Mouse (Mus musculus): ENCODE results near the gene Spc25.

- TF ChIP-seq NELFE (IDR thresholded peaks at IDR 0.05; ENCODE audit: low read depth, low read length) (no peak), MXI1 (IDR thresholded peaks at IDR 0.05; ENCODE audit: low read depth, low read length) (no peak), CTCF (IDR thresholded peaks at IDR 0.05 in 2 of 3, conservative IDR thresholded peaks at IDR 0.05 in 1 of 3; ENCODE audit: control insufficient read depth in 1 of 3, insufficient read depth in 1 of 3, low read depth in 2 of 3, low read length in 3 of 3, poor library complexity in 1 of 3, severe bottlenecking in 1 of 3) (no peak), RCOR1 (IDR thresholded peaks at IDR 0.05; ENCODE audit: low read depth, low read length) (no peak), EP300 (IDR thresholded peaks at IDR 0.05; ENCODE audit: low read depth in 1 of 2, low read length in 2 of 2) (no peak), TBP (IDR thresholded peaks at IDR 0.05; ENCODE audit: low read depth, low read length) (no peak), MAZ (IDR thresholded peaks at IDR 0.05; ENCODE audit: low read depth, low read length) (no peak), GATA1 (IDR thresholded peaks at IDR 0.05; ENCODE audit: low read depth, low read length) (no peak), ZNF384 (IDR thresholded peaks at IDR 0.05; ENCODE audit: low read depth, low read length) (no peak), POLR2A (IDR thresholded peaks at IDR 0.05; ENCODE audit: control insufficient read depth in 1 of 2, insufficient read depth in 1 of 2, low read depth in 1 of 2, low read length in 2 of 2, poor library complexity in 1 of 2) (no peak), SIN3A (IDR thresholded peaks at IDR 0.05; ENCODE audit: low read length) (no peak), HCFC1 (IDR thresholded peaks at IDR 0.05; ENCODE audit: low read depth, low read length) (no peak)
These were observed 56.8 kb downstream of the Spc25 start for GRCm38 (mm10) chr2:69149154-69149553.

Data from MEL (cell line).